Mouse (Mus musculus) layer of hippocampus, adult 11-12 months (tissue): Measurements from ENCODE around the gene Prex1.

ENCODE experiments used
- DNase-seq: peaks from one replicate; pipeline ENCODE4 v3.0.0; 2022; ENCODE audit warnings: low spot score

Prex1 gene

GRCm38 (mm10) chr2:166661971-166662370 is 51.7 kb downstream of the Prex1 start:
- DNase-seq, result no peak

GRCm38 (mm10) chr2:166661498-166661897 is 52.1 kb downstream of the Prex1 start:
- no peak for DNase-seq

GRCm38 (mm10) chr2:166658380-166658779 is 55.3 kb downstream of the Prex1 start:
- DNase-seq, result no peak

- DNase-seq, result no peak
These were observed 56.1 kb downstream of the Prex1 start for GRCm38 (mm10) chr2:166657451-166658011.

GRCm38 (mm10) chr2:166656630-166657029 is 57.0 kb downstream of the Prex1 start:
- DNase-seq, result no peak

- DNase-seq, result no peak
These were observed 57.7 kb downstream of the Prex1 start for GRCm38 (mm10) chr2:166655727-166656520.

GRCm38 (mm10) chr2:166655308-166655707 is 58.3 kb downstream of the Prex1 start:
- DNase-seq, result no peak

- no peak for DNase-seq
These were observed 58.8 kb downstream of the Prex1 start for GRCm38 (mm10) chr2:166654875-166655274.

- DNase-seq, result no peak
These were observed 60.1 kb downstream of the Prex1 start for GRCm38 (mm10) chr2:166653564-166653963.

GRCm38 (mm10) chr2:166652672-166653071 is 61.0 kb downstream of the Prex1 start:
- no peak for DNase-seq

- DNase-seq, result no peak
These were observed 62.2 kb downstream of the Prex1 start for GRCm38 (mm10) chr2:166651317-166652030.

GRCm38 (mm10) chr2:166650414-166650813 is 63.2 kb downstream of the Prex1 start:
- peak; percentile 65 for DNase-seq

GRCm38 (mm10) chr2:166647242-166647641 is 66.4 kb downstream of the Prex1 start:
- DNase-seq, result no peak

GRCm38 (mm10) chr2:166646434-166647088 is 67.1 kb downstream of the Prex1 start:
- peak; percentile 59 for DNase-seq

GRCm38 (mm10) chr2:166644816-166645215 is 68.8 kb downstream of the Prex1 start:
- DNase-seq, result no peak

- DNase-seq, result peak; percentile 55
These were observed 71.0 kb downstream of the Prex1 start for GRCm38 (mm10) chr2:166642581-166642987.

GRCm38 (mm10) chr2:166639750-166640149 is 73.9 kb downstream of the Prex1 start:
- no peak for DNase-seq

GRCm38 (mm10) chr2:166638947-166639641 is 74.5 kb downstream of the Prex1 start:
- DNase-seq, result no peak

GRCm38 (mm10) chr2:166638079-166638800 is 75.4 kb downstream of the Prex1 start:
- no peak for DNase-seq

GRCm38 (mm10) chr2:166637673-166637990 is 76.0 kb downstream of the Prex1 start:
- DNase-seq, result no peak
